Mouse (Mus musculus) myocyte (in vitro differentiated cells): ENCODE results near the gene Ltbp1. TPM values are rescaled to one million over a fixed set of nuclear protein-coding genes. Genes with fewer than 3 reads are reported as not detected.

Source experiments
- H3K27me3 ChIP-seq: one replicate; pipeline ENCODE4 v1.6.1; 2011; ENCODE audit not compliant: control insufficient read depth, insufficient read depth, insufficient read length
- H3K36me3 ChIP-seq: one replicate; pipeline ENCODE4 v1.6.1; 2011; ENCODE audit not compliant: control insufficient read depth, insufficient read depth
- H3K4me2 ChIP-seq: one replicate; pipeline ENCODE4 v1.6.1; 2011; ENCODE audit warnings: low read depth, control low read depth
- H3K4me3 ChIP-seq: one replicate; pipeline ENCODE4 v1.5.1; 2011; ENCODE audit warnings: mild to moderate bottlenecking, control low read depth, moderate library complexity
- H3K79me2 ChIP-seq: one replicate; pipeline ENCODE4 v1.6.1; 2011; ENCODE audit not compliant: control insufficient read depth, insufficient read depth
- H3ac ChIP-seq: one replicate; pipeline ENCODE4 v1.6.1; 2011; ENCODE audit not compliant: control insufficient read depth, insufficient read length
- CEBPB ChIP-seq: IDR thresholded peaks from 2 replicates; pipeline ENCODE4 v1.6.1; 2011; ENCODE audit warnings: mild to moderate bottlenecking, moderate library complexity; ENCODE audit not compliant: poor library complexity, insufficient read depth, severe bottlenecking
- E2F4 ChIP-seq: IDR thresholded peaks from one replicate; pipeline ENCODE4 v1.6.1; 2011; ENCODE audit warnings: mild to moderate bottlenecking, control low read depth, moderate library complexity; ENCODE audit not compliant: insufficient read depth
- MAX ChIP-seq: IDR thresholded peaks from one replicate; pipeline ENCODE4 v1.6.1; 2011; ENCODE audit warnings: low read depth, mild to moderate bottlenecking, control low read depth
- MYOD1 ChIP-seq, 3 experiments: IDR thresholded peaks; one replicate each; pipeline ENCODE4 v1.6.1; 2011; ENCODE audit warnings: control low read depth in 2 of 3, low read depth in 2 of 3, mild to moderate bottlenecking in 2 of 3, moderate library complexity in 1 of 3; ENCODE audit not compliant: insufficient read length in 2 of 3, control insufficient read depth in 1 of 3
- MYOG ChIP-seq, 3 experiments: IDR thresholded peaks; one replicate each; pipeline ENCODE4 v1.6.1; 2011; ENCODE audit warnings: control low read depth in 2 of 3, low read depth in 2 of 3, mild to moderate bottlenecking in 2 of 3; ENCODE audit not compliant: insufficient read length in 2 of 3, control insufficient read depth in 1 of 3, insufficient read depth in 1 of 3
- POLR2A ChIP-seq: IDR thresholded peaks from one replicate; pipeline ENCODE4 v1.6.1; 2011; ENCODE audit warnings: low read depth, mild to moderate bottlenecking, control low read depth, moderate library complexity; ENCODE audit not compliant: insufficient read length
- POLR2AphosphoS2 ChIP-seq: IDR thresholded peaks from one replicate; pipeline ENCODE4 v1.6.1; 2011; ENCODE audit warnings: low read depth, control low read depth; ENCODE audit not compliant: insufficient read length
- REST ChIP-seq: IDR thresholded peaks from one replicate; pipeline ENCODE4 v1.6.1; 2011; ENCODE audit warnings: mild to moderate bottlenecking, control low read depth, moderate library complexity; ENCODE audit not compliant: insufficient read depth, insufficient read length
- SRF ChIP-seq: IDR thresholded peaks from one replicate; pipeline ENCODE4 v1.6.1; 2011; ENCODE audit warnings: low read depth; ENCODE audit not compliant: control insufficient read depth, insufficient read length
- TCF12 ChIP-seq: IDR thresholded peaks from one replicate; pipeline ENCODE4 v1.6.1; 2011; ENCODE audit warnings: mild to moderate bottlenecking, control low read depth; ENCODE audit not compliant: poor library complexity, insufficient read depth, severe bottlenecking
- TCF3 ChIP-seq: IDR thresholded peaks from one replicate; pipeline ENCODE4 v1.6.1; 2011; ENCODE audit warnings: low read depth, control low read depth; ENCODE audit not compliant: insufficient read length
- USF1 ChIP-seq: IDR thresholded peaks from one replicate; pipeline ENCODE4 v1.6.1; 2011; ENCODE audit warnings: low read depth, mild to moderate bottlenecking, control low read depth, moderate library complexity
- polyA plus RNA-seq: library from polyadenylated mRNA; unstranded; fragments of >200 nt; fragmentation: generic; extraction: Trizol; gene quantifications from one replicate; pipeline ENCODE4 v1.2.1, GENCODE M21; 2012; ENCODE audit warnings: missing spikeins

Ltbp1 gene
- polyA plus RNA-seq, 1 experiment: 19.4 TPM

DNA sequence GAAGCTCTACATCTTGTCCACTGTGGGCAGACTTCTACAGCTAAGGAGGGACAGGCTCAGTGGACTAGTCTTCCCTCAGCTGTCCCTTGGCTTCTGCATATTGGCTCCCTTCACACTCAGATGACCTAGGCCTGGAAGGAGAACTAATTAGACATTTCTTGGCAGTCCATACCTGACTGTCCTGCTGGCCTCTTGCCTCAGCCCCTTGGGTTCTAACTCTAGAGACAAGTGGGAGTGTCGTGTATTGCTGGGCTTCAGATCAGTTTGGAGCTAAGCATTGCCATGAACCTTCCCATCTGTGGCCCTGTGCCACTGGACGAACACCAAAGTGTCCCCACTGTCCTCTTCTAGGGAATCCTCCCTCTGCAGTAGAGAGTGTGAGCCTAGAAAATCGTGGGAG lies 288.4 kb downstream of the Ltbp1 start:
- Histone ChIP-seq H3K4me3 (no peak overlapping the region), H3ac (no peak overlapping the region), H3K27me3 (no peaks in the 10 kb centered on the region), H3K4me2 (no peak overlapping the region), H3K36me3 (peaks cover 4% of the 10 kb centered on the region), H3K79me2 (no peaks in the 10 kb centered on the region)
- no peak for TF ChIP-seq SRF
- TF ChIP-seq TCF12: no peak
- no peak for TF ChIP-seq E2F4
- TF ChIP-seq TCF3: no peak
- TF ChIP-seq POLR2AphosphoS2: no peak
- TF ChIP-seq MAX: no peak
- no peak for TF ChIP-seq USF1
- TF ChIP-seq REST: no peak
- TF ChIP-seq POLR2A: no peak
- TF ChIP-seq MYOD1 (IDR thresholded peaks at IDR 0.05; ENCODE audit: control insufficient read depth in 1 of 3, insufficient read length in 2 of 3, low read depth in 2 of 3): no peak
- TF ChIP-seq MYOG (IDR thresholded peaks at IDR 0.05; ENCODE audit: control insufficient read depth in 1 of 3, insufficient read depth in 1 of 3, insufficient read length in 2 of 3, low read depth in 2 of 3): no peak
- no peak for TF ChIP-seq CEBPB

DNA sequence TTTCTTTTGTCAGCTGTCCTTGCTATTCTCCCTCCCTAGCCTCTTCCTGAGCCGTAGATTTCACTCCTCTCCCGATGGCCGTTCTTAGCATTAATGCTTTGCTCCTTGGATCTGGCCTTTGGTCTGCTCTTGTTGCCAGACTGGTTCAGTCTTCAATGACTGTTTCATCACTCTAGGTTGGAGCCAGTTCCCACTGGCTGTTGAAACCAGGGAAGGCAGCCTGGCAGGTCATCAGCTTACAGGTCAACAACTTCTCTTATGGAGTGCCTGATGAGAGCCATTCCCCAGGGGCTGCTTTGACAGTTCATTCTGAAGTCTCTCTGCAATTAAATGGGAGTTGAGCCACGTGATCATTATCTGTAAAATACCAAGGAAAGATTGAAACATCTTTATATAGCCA lies 295.5 kb downstream of the Ltbp1 start:
- H3K27me3 ChIP-seq: no peaks in the 10 kb centered on the region
- TF ChIP-seq E2F4: no peak
- TF ChIP-seq MAX: no peak
- TF ChIP-seq CEBPB: no peak
- no peak for TF ChIP-seq MYOD1 (IDR thresholded peaks at IDR 0.05; ENCODE audit: control insufficient read depth in 1 of 3, insufficient read length in 2 of 3, low read depth in 2 of 3)
- no peak for TF ChIP-seq REST
- TF ChIP-seq SRF: no peak
- TF ChIP-seq TCF12: no peak
- TF ChIP-seq POLR2AphosphoS2: no peak
- TF ChIP-seq POLR2A: no peak
- TF ChIP-seq TCF3: no peak
- TF ChIP-seq USF1: no peak
- no peak for TF ChIP-seq MYOG (IDR thresholded peaks at IDR 0.05; ENCODE audit: control insufficient read depth in 1 of 3, insufficient read depth in 1 of 3, insufficient read length in 2 of 3, low read depth in 2 of 3)
- no peak overlapping the region for H3K4me3 ChIP-seq
- no peak overlapping the region for H3ac ChIP-seq
- no peaks in the 10 kb centered on the region for H3K36me3 ChIP-seq
- no peaks in the 10 kb centered on the region for H3K79me2 ChIP-seq
- no peak overlapping the region for H3K4me2 ChIP-seq

DNA sequence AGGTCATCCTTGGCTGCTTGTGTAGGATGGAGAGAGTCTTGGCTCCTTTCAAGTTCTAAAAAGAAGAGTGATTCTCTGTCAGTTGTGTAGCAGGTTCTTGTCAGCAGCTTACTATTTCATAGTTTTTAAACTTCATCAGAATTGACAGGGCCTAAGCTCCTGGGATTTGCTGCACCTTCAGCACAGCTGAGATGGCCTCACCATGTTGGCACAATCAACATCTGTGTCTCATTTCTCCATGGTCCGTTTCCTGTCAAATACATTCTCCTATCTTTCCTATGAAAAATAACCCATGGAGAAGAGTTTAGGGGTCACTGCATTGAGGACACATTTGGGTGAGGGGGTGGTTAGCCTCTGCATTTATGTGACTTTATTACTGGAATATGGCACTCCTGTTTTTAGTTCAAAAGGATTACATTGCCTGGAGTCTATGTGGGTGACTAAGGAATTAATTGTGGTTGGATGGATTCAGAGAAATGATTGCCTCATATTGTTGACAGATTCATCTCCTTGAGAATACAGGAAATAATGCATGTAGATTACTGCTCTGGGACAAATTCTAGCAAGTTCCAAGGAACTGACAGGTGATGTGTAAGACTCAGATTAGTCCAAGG lies 299.5 kb downstream of the Ltbp1 start:
- peaks cover 4% of the 10 kb centered on the region for H3K36me3 ChIP-seq
- TF ChIP-seq TCF12 (no peak), TCF3 (no peak), USF1 (no peak), POLR2AphosphoS2 (no peak), SRF (no peak), E2F4 (no peak), MYOG (IDR thresholded peaks at IDR 0.05; ENCODE audit: control insufficient read depth in 1 of 3, insufficient read depth in 1 of 3, insufficient read length in 2 of 3, low read depth in 2 of 3) (no peak), MYOD1 (IDR thresholded peaks at IDR 0.05; ENCODE audit: control insufficient read depth in 1 of 3, insufficient read length in 2 of 3, low read depth in 2 of 3) (no peak), CEBPB (no peak), POLR2A (no peak)
- no peak overlapping the region for H3K4me2 ChIP-seq
- no peaks in the 10 kb centered on the region for H3K79me2 ChIP-seq
- no peaks in the 10 kb centered on the region for H3K27me3 ChIP-seq
- no peak overlapping the region for H3ac ChIP-seq
- no peak overlapping the region for H3K4me3 ChIP-seq

DNA sequence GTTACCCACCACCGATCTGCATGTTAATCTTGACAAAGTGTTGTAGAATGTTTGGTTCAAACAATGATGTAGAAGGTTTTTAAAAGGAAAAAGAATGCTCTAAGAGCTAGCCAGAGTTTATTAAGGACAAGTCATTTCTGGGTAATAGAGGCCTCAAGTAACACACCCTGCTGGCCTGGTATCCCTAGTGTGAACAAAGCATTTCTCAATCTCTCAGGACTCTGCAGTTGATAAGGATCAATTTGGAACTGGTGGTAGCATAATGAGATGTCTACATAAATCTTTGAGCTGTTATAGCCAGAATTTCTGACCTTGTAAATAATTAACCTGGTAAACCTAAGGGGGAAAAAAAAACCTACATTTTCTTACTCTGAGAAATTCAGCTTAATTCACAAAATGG lies 300.3 kb downstream of the Ltbp1 start:
- Histone ChIP-seq H3K4me2 (no peak overlapping the region), H3K79me2 (no peaks in the 10 kb centered on the region), H3K36me3 (peaks cover 4% of the 10 kb centered on the region), H3K27me3 (no peaks in the 10 kb centered on the region), H3ac (no peak overlapping the region), H3K4me3 (no peak overlapping the region)
- no peak for TF ChIP-seq TCF3
- no peak for TF ChIP-seq E2F4
- no peak for TF ChIP-seq REST
- TF ChIP-seq POLR2A: no peak
- no peak for TF ChIP-seq TCF12
- no peak for TF ChIP-seq CEBPB
- TF ChIP-seq USF1: no peak
- TF ChIP-seq MAX: no peak
- no peak for TF ChIP-seq SRF
- no peak for TF ChIP-seq MYOG (IDR thresholded peaks at IDR 0.05; ENCODE audit: control insufficient read depth in 1 of 3, insufficient read depth in 1 of 3, insufficient read length in 2 of 3, low read depth in 2 of 3)
- TF ChIP-seq POLR2AphosphoS2: no peak
- TF ChIP-seq MYOD1 (IDR thresholded peaks at IDR 0.05; ENCODE audit: control insufficient read depth in 1 of 3, insufficient read length in 2 of 3, low read depth in 2 of 3): no peak
